Mouse (Mus musculus) urinary bladder, postnatal 14 days (tissue): ENCODE results near the gene Hmga1b.
"Not testable (repeated sequence)": the region's sequence is repeated elsewhere in the genome, so short reads cannot be mapped to it uniquely, and the experiment has no call there.

ENCODE experiments used
- DNase-seq: peaks from one replicate; pipeline ENCODE4 v3.0.0; 2021; ENCODE audit warnings: low spot score

The Hmga1b gene

GRCm38 (mm10) chr11:120731858-120732680, 30.5 kb upstream of the Hmga1b start, which contains the start of gene Cbr2:
Gene Cbr2, minus strand, starts transcription at chr11:120732114.
- DNase-seq = peak; percentile 74

- peak; percentile 82 for DNase-seq
Observed at GRCm38 (mm10) chr11:120733521-120733920, 29.1 kb upstream of the Hmga1b start.

- DNase-seq = no peak
Observed at GRCm38 (mm10) chr11:120736424-120736823, 26.2 kb upstream of the Hmga1b start.

- no peak for DNase-seq
Observed at GRCm38 (mm10) chr11:120740981-120741380, 21.6 kb upstream of the Hmga1b start.

GRCm38 (mm10) chr11:120744121-120744701, 18.4 kb upstream of the Hmga1b start:
- no peak for DNase-seq

GRCm38 (mm10) chr11:120747974-120748373, 14.6 kb upstream of the Hmga1b start:
- DNase-seq = no peak

- DNase-seq = peak; percentile 40
Observed at GRCm38 (mm10) chr11:120749430-120749829, 13.2 kb upstream of the Hmga1b start.

- no peak for DNase-seq
Observed at GRCm38 (mm10) chr11:120751606-120752005, 11.0 kb upstream of the Hmga1b start.

- DNase-seq = no peak
Observed at GRCm38 (mm10) chr11:120760236-120760635, 2.4 kb upstream of the Hmga1b start.

GRCm38 (mm10) chr11:120761811-120762671, 553 bp upstream of the Hmga1b start:
- no peak for DNase-seq

GRCm38 (mm10) chr11:120763121-120763999, 766 bp downstream of the Hmga1b start:
- DNase-seq = not testable (repeated sequence)

- DNase-seq = not testable (repeated sequence)
Observed at GRCm38 (mm10) chr11:120767023-120767422, 4.4 kb downstream of the Hmga1b start.

GRCm38 (mm10) chr11:120768206-120768605, 5.6 kb downstream of the Hmga1b start:
- DNase-seq = no peak

GRCm38 (mm10) chr11:120772749-120773148, 10.2 kb downstream of the Hmga1b start:
- DNase-seq = no peak

- no peak for DNase-seq
Observed at GRCm38 (mm10) chr11:120773463-120774190, 11.0 kb downstream of the Hmga1b start.

- peak; percentile 97 for DNase-seq
Observed at GRCm38 (mm10) chr11:120775774-120776469, 13.3 kb downstream of the Hmga1b start.

- no peak for DNase-seq
Observed at GRCm38 (mm10) chr11:120777123-120777522, 14.5 kb downstream of the Hmga1b start.

- no peak for DNase-seq
Observed at GRCm38 (mm10) chr11:120779876-120780275, 17.3 kb downstream of the Hmga1b start.

GRCm38 (mm10) chr11:120781361-120781760, 18.8 kb downstream of the Hmga1b start:
- DNase-seq = not testable (repeated sequence)

GRCm38 (mm10) chr11:120783426-120784063, 21.0 kb downstream of the Hmga1b start:
- peak; percentile 22 for DNase-seq
